Mouse (Mus musculus) liver, embryonic 14.5 days (tissue): Measurements from ENCODE around the gene Rcn1. TPM values are rescaled to one million over a fixed set of nuclear protein-coding genes. Genes with fewer than 3 reads are reported as not detected.

Experiments used
- ATAC-seq: fragments of 200-750 bp; cut with Nextera tagmentation; 2 replicates; pipeline ENCODE4 v1.8.0; 2017; ENCODE audit warnings: moderate number of reproducible peaks, mild to moderate bottlenecking, moderate library complexity; ENCODE audit not compliant: insufficient read depth
- DNase-seq, 3 experiments: peaks; one replicate each; pipeline ENCODE4 v3.0.0-alpha.2; 2012 to 2013; ENCODE audit warnings: low read depth in 3 of 3, low spot score in 3 of 3
- H3K27ac ChIP-seq: fragments of 300-500 bp; sonication (generic); 2 replicates; pipeline ENCODE4 v1.5.1; 2014; ENCODE audit warnings: moderate library complexity, mild to moderate bottlenecking, control low read depth, inconsistent platforms
- H3K27me3 ChIP-seq: fragments of 300-500 bp; sonication (generic); 2 replicates; pipeline ENCODE4 v1.6.1; 2014; ENCODE audit warnings: mild to moderate bottlenecking, low read length, moderate library complexity; ENCODE audit not compliant: control insufficient read depth, insufficient read depth
- H3K36me3 ChIP-seq: fragments of 300-500 bp; sonication (generic); replicated peaks from 2 replicates; pipeline ENCODE4 v1.6.1; 2014; ENCODE audit warnings: low read depth; ENCODE audit not compliant: control insufficient read depth, insufficient read depth
- H3K4me1 ChIP-seq, 2 experiments: fragments of 200-500 bp in 1 of 2; fragments of 300-500 bp in 1 of 2; sonication (generic) in 1 of 2; replicated peaks; 2 replicates each; pipeline ENCODE4 v1.6.1; 2012 to 2014; ENCODE audit warnings: antibody characterized with exemption in 1 of 2, inconsistent platforms in 1 of 2, low read length in 1 of 2; ENCODE audit not compliant: control insufficient read depth in 2 of 2, insufficient read depth in 2 of 2
- H3K4me2 ChIP-seq: fragments of 300-500 bp; sonication (generic); 2 replicates; pipeline ENCODE4 v1.6.1; 2014; ENCODE audit warnings: low read depth, mild to moderate bottlenecking, control low read depth, moderate library complexity
- H3K4me3 ChIP-seq, 2 experiments: fragments of 200-500 bp in 1 of 2; fragments of 300-500 bp in 1 of 2; sonication (generic) in 1 of 2; 2 replicates each; pipeline ENCODE4 v1.5.1; 2012 to 2014; ENCODE audit warnings: low read depth in 2 of 2, low read length in 2 of 2, mild to moderate bottlenecking in 2 of 2, control low read depth in 1 of 2, inconsistent platforms in 1 of 2, moderate library complexity in 1 of 2; ENCODE audit not compliant: insufficient read depth in 1 of 2
- H3K9ac ChIP-seq: fragments of 300-500 bp; sonication (generic); replicated peaks from 2 replicates; pipeline ENCODE4 v1.6.1; 2014; ENCODE audit warnings: mild to moderate bottlenecking, control low read depth, moderate library complexity
- H3K9me3 ChIP-seq: fragments of 300-500 bp; sonication (generic); 2 replicates; pipeline ENCODE4 v1.6.1; 2016; ENCODE audit warnings: low read length, mixed read lengths; ENCODE audit not compliant: control insufficient read depth
- CTCF ChIP-seq: IDR thresholded peaks from 2 replicates; pipeline ENCODE4 v1.5.1; 2016; ENCODE audit warnings: antibody characterized with exemption, low read depth, control low read depth
- EP300 ChIP-seq: IDR thresholded peaks from 2 replicates; pipeline ENCODE4 v1.6.1; 2016; ENCODE audit warnings: antibody characterized with exemption, low read depth
- WGBS: fragments of 180-500 bp; shearing (Covaris S2); extraction: QIAGEN DNeasy Blood & Tissue Kit; methylation state at CpG from one replicate; pipeline ENCODE4 v1.1.7; 2014; ENCODE audit not compliant: insufficient replicate concordance; 5-methylcytosine and 5-hydroxymethylcytosine counted together
- polyA plus RNA-seq, 2 experiments: library from polyadenylated mRNA; depleted of rRNA in 1 of 2; stranded (reverse) in 1 of 2; unstranded in 1 of 2; fragments of >200 nt; fragmentation: Nextera tagmentation in 1 of 2; extraction: Ambion mirVana in 1 of 2; gene quantifications; 2 replicates each; pipeline versions ENCODE4 v1.2.1 to v1.2.3; 2012 to 2014

The Rcn1 gene
- polyA plus RNA-seq (2012; rRNA removed), result 5.6 and 9.3 TPM in 2 replicates
- polyA plus RNA-seq (2014; fragmentation: Nextera tagmentation; extraction: Ambion mirVana), result 14.4 and 17.2 TPM in 2 replicates

DNA sequence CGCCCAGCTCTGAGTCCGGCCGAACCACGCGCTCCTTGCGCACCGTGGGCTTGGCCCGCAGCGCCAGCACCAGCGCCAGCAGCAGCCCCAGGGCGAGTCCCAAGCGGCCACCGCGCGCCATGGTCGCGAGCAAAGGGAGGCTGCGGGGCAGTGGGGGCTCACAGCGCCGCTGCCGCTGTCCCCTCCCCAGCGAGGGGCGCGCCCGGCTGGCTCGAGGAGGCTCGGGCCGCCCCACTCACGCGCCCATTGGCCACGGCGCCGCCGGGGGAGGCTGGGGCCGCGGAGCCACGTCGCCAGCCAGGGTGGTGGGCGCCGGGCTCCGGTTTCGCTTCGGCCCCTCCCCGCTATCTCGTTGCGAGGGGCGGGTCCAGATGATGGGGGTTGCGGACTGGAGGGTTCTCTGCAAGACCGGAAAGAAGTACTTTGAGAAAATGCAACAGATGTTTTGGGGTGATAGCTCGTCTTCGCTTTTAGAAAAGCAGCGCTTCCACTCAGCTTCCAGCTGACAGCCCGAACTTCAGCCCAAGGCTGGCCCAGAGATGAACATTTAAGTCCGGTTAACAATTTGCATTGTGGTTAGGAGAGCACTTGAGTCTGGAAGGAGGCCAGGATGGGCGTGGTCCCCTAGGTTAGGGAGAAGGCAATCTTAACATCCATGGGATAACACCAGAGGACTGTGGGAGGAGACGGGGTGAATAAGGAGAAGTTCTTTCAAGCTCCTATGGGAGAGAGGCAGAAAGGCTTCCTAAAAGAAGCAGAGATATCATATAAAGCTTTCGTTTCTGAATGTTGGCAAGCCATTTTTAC lies at the start of gene Rcn1:
TSS of gene Rcn1 (minus strand) at position 235 of the 807 bp plus-strand sequence.
- TF ChIP-seq CTCF, result no peak
- 0 out of 2 replicates have a peak, but pooled peaks have one; percentile 24 for TF ChIP-seq EP300
- H3K4me3 ChIP-seq, result peak within 1 kb of the TSS; percentile 76 to 81
- H3K9me3 ChIP-seq, result no peaks in the 10 kb centered on the region
- peak within 1 kb of the TSS; percentile 43 for H3K9ac ChIP-seq
- peak; percentile 49 to 63 (median 49) for DNase-seq
- H3K4me2 ChIP-seq, result peak within 1 kb of the TSS; percentile 78
- ATAC-seq, result peak; percentile 81
- WGBS, result under 1% methylated on average over 52 of the region's 57 CpGs
- H3K27ac ChIP-seq, result no peak within 1 kb of the TSS; the same call in 1 of the 2 replicates
- peaks cover 19 to 39% of the 10 kb centered on the region in 2 experiments for H3K4me1 ChIP-seq
- H3K36me3 ChIP-seq, result 0 out of 2 replicates have a peak, but pooled peaks cover under 1% of the 10 kb centered on the region
- H3K27me3 ChIP-seq, result no peaks in the 10 kb centered on the region

DNA sequence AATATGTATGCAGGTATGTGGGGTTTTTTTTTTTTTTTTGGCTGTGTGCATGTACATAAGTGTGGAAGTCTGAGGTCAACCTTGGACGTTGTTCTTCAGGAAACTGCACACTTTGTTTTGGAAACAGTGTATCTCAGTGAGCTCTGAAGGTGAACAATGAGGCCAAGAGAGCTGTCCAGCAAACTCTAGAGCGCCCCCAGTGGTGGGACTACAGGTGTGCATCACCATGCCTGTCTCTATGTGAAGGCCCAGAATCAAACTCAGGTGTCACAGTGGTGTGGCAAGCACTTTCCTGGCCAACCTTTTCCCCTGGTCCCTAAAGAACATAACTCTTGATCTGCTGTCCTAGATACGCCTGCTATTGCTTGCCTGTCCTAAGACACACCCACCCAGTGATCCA lies 45.0 kb upstream of the Rcn1 start:
- no peak overlapping the region for H3K9ac ChIP-seq
- no peak for DNase-seq

GRCm38 (mm10) chr2:105439022-105439421 lies 39.9 kb upstream of the Rcn1 start:
- TF ChIP-seq EP300 (no peak), CTCF (no peak)

More for the DNA sequence above, 45.0 kb upstream of the Rcn1 start:
- Histone ChIP-seq H3K4me2 (no peak overlapping the region), H3K36me3 (no peaks in the 10 kb centered on the region), H3K4me1 (no peaks in the 10 kb centered on the region), H3K27ac (no peak overlapping the region), H3K9me3 (no peaks in the 10 kb centered on the region), H3K4me3 (no peak overlapping the region), H3K27me3 (no peaks in the 10 kb centered on the region)
- no peak for TF ChIP-seq EP300
- TF ChIP-seq CTCF, result peak; percentile 70
- no peak for ATAC-seq
- WGBS, result 17% methylated on average over 3 of the region's 3 CpGs

DNA sequence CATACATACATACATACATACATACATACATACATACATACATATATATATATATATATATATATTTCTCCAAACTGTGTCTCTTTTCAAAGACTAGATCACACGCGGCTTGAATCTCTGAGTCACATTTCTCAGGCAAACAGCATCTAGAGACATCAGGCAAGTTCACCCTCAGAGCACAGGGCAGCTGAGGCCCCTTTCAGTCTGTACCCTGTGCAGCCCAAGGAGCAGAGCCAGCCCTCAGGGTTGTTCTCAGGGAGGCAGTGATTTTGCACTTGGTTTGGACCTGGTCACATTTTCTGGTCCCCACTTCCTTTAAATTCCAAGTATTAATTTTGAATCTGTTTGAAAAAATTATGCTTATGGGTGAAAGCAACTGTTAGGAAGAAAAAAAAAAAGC lies 39.4 kb upstream of the Rcn1 start:
- Histone ChIP-seq H3K9me3 (no peaks in the 10 kb centered on the region), H3K4me1 (no peaks in the 10 kb centered on the region), H3K4me2 (no peak overlapping the region), H3K9ac (no peak overlapping the region), H3K4me3 (no peak overlapping the region), H3K27me3 (no peaks in the 10 kb centered on the region), H3K36me3 (no peaks in the 10 kb centered on the region), H3K27ac (no peak overlapping the region)
- ATAC-seq (no peak), DNase-seq (no peak)
- TF ChIP-seq CTCF (no peak), EP300 (no peak)
- 66% methylated on average over 2 of the region's 2 CpGs for WGBS

More at GRCm38 (mm10) chr2:105439022-105439421, 39.9 kb upstream of the Rcn1 start:
- Histone ChIP-seq H3K9me3 (no peaks in the 10 kb centered on the region), H3K9ac (no peak overlapping the region), H3K4me2 (no peak overlapping the region), H3K27me3 (no peaks in the 10 kb centered on the region), H3K27ac (no peak overlapping the region), H3K36me3 (no peaks in the 10 kb centered on the region), H3K4me1 (no peaks in the 10 kb centered on the region), H3K4me3 (no peak overlapping the region)
- DNase-seq (no peak), ATAC-seq (no peak)
- WGBS, result 54% methylated on average over 4 of the region's 4 CpGs

DNA sequence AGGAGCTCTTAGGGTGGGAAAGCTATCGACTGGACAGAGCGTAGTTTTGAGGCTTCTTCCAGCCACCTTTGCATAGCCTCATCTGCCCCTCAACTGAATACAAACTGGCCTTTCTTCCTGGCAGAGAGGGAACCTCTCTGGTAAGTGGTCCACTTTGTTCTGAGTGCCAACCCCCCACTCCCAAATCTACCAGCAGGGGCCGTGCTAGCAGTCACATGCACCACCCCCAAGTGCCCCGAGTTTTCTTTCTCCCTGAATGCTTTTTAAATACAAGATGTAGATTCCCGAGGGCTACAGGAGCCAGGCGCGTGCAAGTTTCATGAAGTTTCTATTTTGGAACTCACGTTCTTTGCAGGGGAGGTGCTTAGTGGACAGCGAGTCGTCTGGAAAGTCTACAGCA lies 33.8 kb upstream of the Rcn1 start:
- DNase-seq (no peak), ATAC-seq (no peak)
- H3K4me2 ChIP-seq, result no peak overlapping the region
- peaks cover 0 to 1% of the 10 kb centered on the region in 2 experiments; a peak in 1 of 4 replicates for H3K4me1 ChIP-seq
- no peak overlapping the region for H3K27ac ChIP-seq
- no peak overlapping the region for H3K4me3 ChIP-seq
- H3K36me3 ChIP-seq, result no peaks in the 10 kb centered on the region
- no peak for TF ChIP-seq CTCF
- no peak for TF ChIP-seq EP300
- no peaks in the 10 kb centered on the region for H3K9me3 ChIP-seq
- H3K9ac ChIP-seq, result no peak overlapping the region
- H3K27me3 ChIP-seq, result no peaks in the 10 kb centered on the region; the same call in 1 of the 2 replicates
- 19% methylated on average over 10 of the region's 10 CpGs for WGBS
